Mouse (Mus musculus): ENCODE measurements around the gene Nrf1. TPM values are rescaled to one million over a fixed set of nuclear protein-coding genes. Genes with fewer than 3 reads are reported as not detected.

The Nrf1 gene
- polyA plus RNA-seq, 1 experiment from 2014 or later = 60.9 TPM

- Histone ChIP-seq H3K4me2 (replicated peaks; ENCODE audit: low read depth, low read length) (peak overlapping the region; percentile 44), H3K4me1 (ENCODE audit: control insufficient read depth, insufficient read depth, low read length) (peaks cover 13% of the 10 kb centered on the region), H3K4me3 (ENCODE audit: low read depth, low read length) (peak overlapping the region; percentile 32), H3K9me3 (ENCODE audit: control insufficient read depth, low read depth, low read length) (no peaks in the 10 kb centered on the region), H3K9ac (replicated peaks; ENCODE audit: low read depth, low read length) (no peak overlapping the region), H3K27me3 (ENCODE audit: control insufficient read depth, insufficient read depth, low read length) (peaks cover 61% of the 10 kb centered on the region), H3K36me3 (ENCODE audit: control insufficient read depth, insufficient read depth, low read length) (no peaks in the 10 kb centered on the region), H3K27ac (ENCODE audit: low read length) (no peak overlapping the region)
- ATAC-seq (ENCODE audit: insufficient number of reproducible peaks, insufficient read depth, low FRiP score, low read depth) = no peak
- under 1% methylated on average over 45 of the region's 45 CpGs for WGBS
These were observed 127.6 kb downstream of the Nrf1 start for GRCm38 (mm10) chr6:30175225-30175917.

GRCm38 (mm10) chr6:30175918-30176421, 128.2 kb downstream of the Nrf1 start:
- peaks cover 64% of the 10 kb centered on the region for H3K27me3 ChIP-seq (ENCODE audit: control insufficient read depth, insufficient read depth, low read length)
- no peaks in the 10 kb centered on the region for H3K9me3 ChIP-seq (ENCODE audit: control insufficient read depth, low read depth, low read length)
- H3K4me3 ChIP-seq (ENCODE audit: low read depth, low read length) = peak overlapping the region; percentile 32
- H3K4me1 ChIP-seq (ENCODE audit: control insufficient read depth, insufficient read depth, low read length) = peaks cover 13% of the 10 kb centered on the region
- H3K27ac ChIP-seq (ENCODE audit: low read length) = no peak overlapping the region
- H3K9ac ChIP-seq (replicated peaks; ENCODE audit: low read depth, low read length) = no peak overlapping the region
- H3K36me3 ChIP-seq (ENCODE audit: control insufficient read depth, insufficient read depth, low read length) = no peaks in the 10 kb centered on the region
- ATAC-seq (ENCODE audit: insufficient number of reproducible peaks, insufficient read depth, low FRiP score, low read depth) = no peak
- H3K4me2 ChIP-seq (replicated peaks; ENCODE audit: low read depth, low read length) = peak overlapping the region; percentile 31
- WGBS = under 1% methylated on average over 28 of the region's 28 CpGs

- WGBS = 7% methylated on average over 12 of the region's 12 CpGs
- Histone ChIP-seq H3K9me3 (ENCODE audit: control insufficient read depth, low read depth, low read length) (no peaks in the 10 kb centered on the region), H3K4me3 (ENCODE audit: low read depth, low read length) (no peak overlapping the region), H3K36me3 (ENCODE audit: control insufficient read depth, insufficient read depth, low read length) (no peaks in the 10 kb centered on the region), H3K27me3 (ENCODE audit: control insufficient read depth, insufficient read depth, low read length) (peaks cover 61% of the 10 kb centered on the region), H3K4me1 (ENCODE audit: control insufficient read depth, insufficient read depth, low read length) (peaks cover 13% of the 10 kb centered on the region), H3K9ac (replicated peaks; ENCODE audit: low read depth, low read length) (no peak overlapping the region), H3K4me2 (replicated peaks; ENCODE audit: low read depth, low read length) (no peak overlapping the region), H3K27ac (ENCODE audit: low read length) (no peak overlapping the region)
- ATAC-seq (ENCODE audit: insufficient number of reproducible peaks, insufficient read depth, low FRiP score, low read depth) = no peak
These were observed 128.7 kb downstream of the Nrf1 start for GRCm38 (mm10) chr6:30176496-30176895.

- ATAC-seq (ENCODE audit: insufficient number of reproducible peaks, insufficient read depth, low FRiP score, low read depth) = no peak
- Histone ChIP-seq H3K4me3 (ENCODE audit: low read depth, low read length) (no peak overlapping the region), H3K27me3 (ENCODE audit: control insufficient read depth, insufficient read depth, low read length) (peaks cover 61% of the 10 kb centered on the region), H3K36me3 (ENCODE audit: control insufficient read depth, insufficient read depth, low read length) (no peaks in the 10 kb centered on the region), H3K9ac (replicated peaks; ENCODE audit: low read depth, low read length) (no peak overlapping the region), H3K27ac (ENCODE audit: low read length) (no peak overlapping the region), H3K4me2 (replicated peaks; ENCODE audit: low read depth, low read length) (no peak overlapping the region), H3K4me1 (ENCODE audit: control insufficient read depth, insufficient read depth, low read length) (peaks cover 15% of the 10 kb centered on the region), H3K9me3 (ENCODE audit: control insufficient read depth, low read depth, low read length) (no peaks in the 10 kb centered on the region)
- WGBS = 2% methylated on average over 14 of the region's 14 CpGs
These were observed 129.5 kb downstream of the Nrf1 start for GRCm38 (mm10) chr6:30177305-30177704.

- Histone ChIP-seq H3K27ac (ENCODE audit: low read length) (no peak overlapping the region), H3K4me1 (ENCODE audit: control insufficient read depth, insufficient read depth, low read length) (peaks cover 11% of the 10 kb centered on the region), H3K36me3 (ENCODE audit: control insufficient read depth, insufficient read depth, low read length) (no peaks in the 10 kb centered on the region), H3K9ac (replicated peaks; ENCODE audit: low read depth, low read length) (no peak overlapping the region), H3K4me3 (ENCODE audit: low read depth, low read length) (no peak overlapping the region), H3K9me3 (ENCODE audit: control insufficient read depth, low read depth, low read length) (no peaks in the 10 kb centered on the region), H3K27me3 (ENCODE audit: control insufficient read depth, insufficient read depth, low read length) (peaks cover 55% of the 10 kb centered on the region), H3K4me2 (replicated peaks; ENCODE audit: low read depth, low read length) (no peak overlapping the region)
- ATAC-seq (ENCODE audit: insufficient number of reproducible peaks, insufficient read depth, low FRiP score, low read depth) = no peak
- WGBS = 2% methylated on average over 27 of the region's 27 CpGs
These were observed 130.3 kb downstream of the Nrf1 start for GRCm38 (mm10) chr6:30178023-30178639.

- no peak overlapping the region for H3K27ac ChIP-seq (ENCODE audit: low read length)
- H3K4me3 ChIP-seq (ENCODE audit: low read depth, low read length) = no peak overlapping the region
- no peak overlapping the region for H3K4me2 ChIP-seq (replicated peaks; ENCODE audit: low read depth, low read length)
- H3K9ac ChIP-seq (replicated peaks; ENCODE audit: low read depth, low read length) = no peak overlapping the region
- peaks cover 46% of the 10 kb centered on the region for H3K27me3 ChIP-seq (ENCODE audit: control insufficient read depth, insufficient read depth, low read length)
- H3K4me1 ChIP-seq (ENCODE audit: control insufficient read depth, insufficient read depth, low read length) = peaks cover 6% of the 10 kb centered on the region
- no peaks in the 10 kb centered on the region for H3K36me3 ChIP-seq (ENCODE audit: control insufficient read depth, insufficient read depth, low read length)
- H3K9me3 ChIP-seq (ENCODE audit: control insufficient read depth, low read depth, low read length) = 0 out of 2 replicates have a peak, but pooled peaks cover 4% of the 10 kb centered on the region
- WGBS = 20% methylated on average over 11 of the region's 11 CpGs
- no peak for ATAC-seq (ENCODE audit: insufficient number of reproducible peaks, insufficient read depth, low FRiP score, low read depth)
These were observed 131.3 kb downstream of the Nrf1 start for GRCm38 (mm10) chr6:30179046-30179445.

GRCm38 (mm10) chr6:30180321-30180720, 132.5 kb downstream of the Nrf1 start:
- H3K27me3 ChIP-seq (ENCODE audit: control insufficient read depth, insufficient read depth, low read length) = peaks cover 38% of the 10 kb centered on the region
- H3K4me2 ChIP-seq (replicated peaks; ENCODE audit: low read depth, low read length) = no peak overlapping the region
- H3K36me3 ChIP-seq (ENCODE audit: control insufficient read depth, insufficient read depth, low read length) = no peaks in the 10 kb centered on the region
- no peak overlapping the region for H3K27ac ChIP-seq (ENCODE audit: low read length)
- H3K4me1 ChIP-seq (ENCODE audit: control insufficient read depth, insufficient read depth, low read length) = 0 out of 2 replicates have a peak, but pooled peaks cover 3% of the 10 kb centered on the region
- H3K9ac ChIP-seq (replicated peaks; ENCODE audit: low read depth, low read length) = no peak overlapping the region
- H3K9me3 ChIP-seq (ENCODE audit: control insufficient read depth, low read depth, low read length) = 0 out of 2 replicates have a peak, but pooled peaks cover 4% of the 10 kb centered on the region
- WGBS = 27% methylated on average over 2 of the region's 2 CpGs
- no peak overlapping the region for H3K4me3 ChIP-seq (ENCODE audit: low read depth, low read length)
- no peak for ATAC-seq (ENCODE audit: insufficient number of reproducible peaks, insufficient read depth, low FRiP score, low read depth)

GRCm38 (mm10) chr6:30182038-30182437, 134.2 kb downstream of the Nrf1 start:
- 0 out of 2 replicates have a peak, but pooled peaks cover 3% of the 10 kb centered on the region for H3K4me1 ChIP-seq (ENCODE audit: control insufficient read depth, insufficient read depth, low read length)
- no peak overlapping the region for H3K4me2 ChIP-seq (replicated peaks; ENCODE audit: low read depth, low read length)
- H3K27me3 ChIP-seq (ENCODE audit: control insufficient read depth, insufficient read depth, low read length) = peaks cover 32% of the 10 kb centered on the region
- ATAC-seq (ENCODE audit: insufficient number of reproducible peaks, insufficient read depth, low FRiP score, low read depth) = no peak
- no peak overlapping the region for H3K9ac ChIP-seq (replicated peaks; ENCODE audit: low read depth, low read length)
- H3K36me3 ChIP-seq (ENCODE audit: control insufficient read depth, insufficient read depth, low read length) = no peaks in the 10 kb centered on the region
- H3K9me3 ChIP-seq (ENCODE audit: control insufficient read depth, low read depth, low read length) = 0 out of 2 replicates have a peak, but pooled peaks cover 4% of the 10 kb centered on the region
- H3K4me3 ChIP-seq (ENCODE audit: low read depth, low read length) = no peak overlapping the region
- H3K27ac ChIP-seq (ENCODE audit: low read length) = no peak overlapping the region
- WGBS = 35% methylated on average over 6 of the region's 6 CpGs
